Mouse (Mus musculus): Measurements from ENCODE around the gene Trio.
"Not testable (repeated sequence)": the region's sequence is repeated elsewhere in the genome, so short reads cannot be mapped to it uniquely, and the experiment has no call there.

Trio gene

GRCm38 (mm10) chr15:27723746-27724145 lies 301.9 kb downstream of the Trio start:
- no peak for DNase-seq (ENCODE audit: low spot score in 2 of 2)

- DNase-seq (ENCODE audit: low spot score in 2 of 2), result not testable (repeated sequence)
These were observed 305.4 kb downstream of the Trio start for GRCm38 (mm10) chr15:27720297-27720696.

GRCm38 (mm10) chr15:27718668-27719067 lies 307.0 kb downstream of the Trio start:
- DNase-seq (ENCODE audit: low spot score in 2 of 2), result no peak

GRCm38 (mm10) chr15:27715331-27715730 lies 310.3 kb downstream of the Trio start:
- peak; percentile 62 to 71 for DNase-seq (ENCODE audit: low spot score in 2 of 2)

GRCm38 (mm10) chr15:27710698-27711097 lies 314.9 kb downstream of the Trio start:
- no peak for DNase-seq (ENCODE audit: low spot score in 2 of 2)

GRCm38 (mm10) chr15:27708968-27709612 lies 316.6 kb downstream of the Trio start:
- peak in 1 of 2 experiments; percentile 25 for DNase-seq (ENCODE audit: low spot score in 2 of 2)

GRCm38 (mm10) chr15:27708499-27708898 lies 317.1 kb downstream of the Trio start:
- no peak for DNase-seq (ENCODE audit: low spot score in 2 of 2)

- no peak for DNase-seq (ENCODE audit: low spot score in 2 of 2)
These were observed 322.7 kb downstream of the Trio start for GRCm38 (mm10) chr15:27702972-27703313.

- peak; percentile 65 to 73 for DNase-seq (ENCODE audit: low spot score in 2 of 2)
These were observed 323.3 kb downstream of the Trio start for GRCm38 (mm10) chr15:27702031-27702971.

GRCm38 (mm10) chr15:27697632-27698031 lies 328.0 kb downstream of the Trio start:
- DNase-seq (ENCODE audit: low spot score in 2 of 2), result no peak

- no peak for DNase-seq (ENCODE audit: low spot score in 2 of 2)
These were observed 332.4 kb downstream of the Trio start for GRCm38 (mm10) chr15:27693235-27693634.

- no peak for DNase-seq (ENCODE audit: low spot score in 2 of 2)
These were observed 333.5 kb downstream of the Trio start for GRCm38 (mm10) chr15:27692161-27692560.

- no peak for DNase-seq (ENCODE audit: low spot score in 2 of 2)
These were observed 334.4 kb downstream of the Trio start for GRCm38 (mm10) chr15:27691213-27691612.

- no peak for DNase-seq (ENCODE audit: low spot score in 2 of 2)
These were observed 337.5 kb downstream of the Trio start for GRCm38 (mm10) chr15:27688041-27688651.

GRCm38 (mm10) chr15:27684813-27685212 lies 340.8 kb downstream of the Trio start:
- DNase-seq (ENCODE audit: low spot score in 2 of 2), result no peak

GRCm38 (mm10) chr15:27683206-27683605 lies 342.4 kb downstream of the Trio start:
- no peak for DNase-seq (ENCODE audit: low spot score in 2 of 2)

GRCm38 (mm10) chr15:27682619-27683018 lies 343.0 kb downstream of the Trio start:
- DNase-seq (ENCODE audit: low spot score in 2 of 2), result peak in 1 of 2 experiments; percentile 36

- DNase-seq (ENCODE audit: low spot score in 2 of 2), result peak; percentile 97
These were observed 344.0 kb downstream of the Trio start, which contains the start of gene Otulinl for GRCm38 (mm10) chr15:27681419-27682187. Gene Otulinl (minus strand): TSS chr15:27681579.

- no peak for DNase-seq (ENCODE audit: low spot score in 2 of 2)
These were observed 344.7 kb downstream of the Trio start for GRCm38 (mm10) chr15:27680997-27681396.

All from right cerebral cortex, postnatal 10 days (tissue).